Mouse (Mus musculus): ENCODE results near the gene Gse1.

Gene Gse1

DNA sequence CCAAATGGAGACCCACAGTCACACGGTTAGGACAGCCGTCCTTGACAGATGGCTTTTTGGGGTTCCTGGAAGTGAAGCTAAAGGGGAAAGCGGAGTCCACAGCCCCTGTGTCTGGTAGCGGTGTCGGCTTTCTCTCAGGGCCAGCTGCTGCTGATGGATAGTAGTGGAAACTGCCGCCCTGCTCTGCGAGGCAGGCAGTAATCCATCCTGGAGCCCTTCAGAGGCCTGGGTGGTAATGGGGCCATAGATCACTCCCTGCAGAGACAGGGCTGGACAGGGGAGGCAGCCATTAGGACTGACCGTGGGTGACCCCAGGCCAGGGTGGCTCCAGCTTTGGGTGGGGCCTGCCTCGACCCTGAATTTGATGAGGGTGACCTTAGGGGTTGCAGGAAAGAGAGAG lies 146.3 kb downstream of the Gse1 start:
- DNase-seq (ENCODE audit: low read depth, low spot score): no peak

DNA sequence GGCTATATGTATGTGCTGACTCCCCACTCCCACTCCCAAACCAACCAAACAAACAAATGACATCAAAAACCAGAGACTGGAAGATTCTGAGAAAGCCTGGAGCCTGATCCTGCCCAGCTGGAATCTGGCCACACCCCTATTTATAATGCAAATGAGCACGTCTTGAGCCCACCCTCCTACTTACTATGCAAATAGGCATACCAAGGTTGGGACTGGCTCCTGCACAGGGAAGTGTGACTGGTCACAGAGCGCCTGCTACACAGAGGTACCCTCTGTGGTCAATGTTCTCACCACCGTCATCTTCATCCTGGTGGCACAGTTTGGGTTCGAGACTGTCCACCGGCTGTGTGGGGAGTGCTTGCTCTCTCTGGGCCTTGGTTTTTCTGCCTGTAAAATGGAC lies 146.9 kb downstream of the Gse1 start:
- no peak for DNase-seq (ENCODE audit: low read depth, low spot score)

DNA sequence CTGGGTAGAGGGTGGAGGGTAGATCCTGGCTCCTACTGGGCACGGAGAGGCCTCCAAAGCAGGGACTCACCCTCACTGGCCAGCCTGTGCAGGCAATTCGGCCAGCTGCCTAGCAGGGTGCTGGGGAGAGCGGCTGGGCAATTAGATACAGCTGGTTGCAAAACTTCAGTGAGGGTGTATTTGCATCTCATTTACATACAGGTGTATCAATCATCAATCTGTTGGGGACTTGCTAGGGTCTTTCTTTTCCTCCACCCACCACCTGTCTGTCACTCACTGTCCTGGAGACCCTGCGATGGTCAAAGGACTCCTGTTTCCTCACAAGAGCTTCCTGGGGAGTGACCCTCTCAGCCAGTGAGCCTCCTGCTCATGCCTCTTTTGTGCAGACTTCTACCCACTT lies 148.0 kb downstream of the Gse1 start:
- no peak for DNase-seq (ENCODE audit: low read depth, low spot score)

DNA sequence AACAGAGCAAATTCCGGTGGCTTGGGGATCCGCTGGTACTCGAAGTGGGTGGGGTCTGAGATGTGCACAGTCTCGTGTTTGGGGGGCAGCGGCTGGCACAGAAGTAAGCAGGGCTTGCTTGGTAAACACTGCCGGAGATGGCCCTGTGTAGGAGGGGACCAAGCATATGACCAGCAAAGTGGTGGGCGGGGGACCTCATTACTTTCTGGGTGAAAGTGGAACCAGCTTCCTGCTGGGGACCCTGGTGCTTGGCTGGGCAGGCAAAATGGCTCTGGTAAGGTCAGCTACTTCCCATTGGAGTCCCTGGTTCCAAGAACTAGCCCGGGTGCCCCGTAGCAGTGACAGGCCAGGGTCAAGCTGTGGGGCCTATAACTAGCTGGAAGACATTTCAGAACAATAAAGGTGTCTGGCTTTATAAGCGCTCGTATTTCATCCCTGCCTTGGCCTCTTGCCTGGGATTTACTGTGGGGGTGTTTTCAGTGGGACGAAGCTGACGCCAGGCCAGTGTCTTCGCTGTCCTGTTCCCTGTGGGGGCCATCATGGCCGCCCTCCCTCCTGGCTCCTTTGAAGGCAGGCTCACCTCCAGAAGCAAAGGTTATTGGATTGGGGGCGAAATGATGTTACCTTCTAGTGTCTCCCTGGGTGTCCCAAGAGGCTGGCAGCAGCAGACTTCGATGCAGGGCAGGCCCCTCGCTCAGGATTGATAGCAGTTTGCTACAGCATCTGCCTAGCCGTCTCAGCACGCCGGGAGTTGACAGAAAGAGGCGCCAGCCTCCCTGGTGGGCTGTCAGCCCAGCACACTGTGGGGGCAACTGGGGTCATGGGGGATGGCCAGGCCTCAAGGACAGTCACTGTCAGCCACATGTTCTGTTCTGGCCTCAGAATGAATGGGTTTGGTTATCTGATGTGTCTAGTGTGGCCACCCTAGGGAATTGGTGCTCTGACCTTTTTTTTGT lies 148.9 kb downstream of the Gse1 start:
- DNase-seq (ENCODE audit: low read depth, low spot score): no peak

DNA sequence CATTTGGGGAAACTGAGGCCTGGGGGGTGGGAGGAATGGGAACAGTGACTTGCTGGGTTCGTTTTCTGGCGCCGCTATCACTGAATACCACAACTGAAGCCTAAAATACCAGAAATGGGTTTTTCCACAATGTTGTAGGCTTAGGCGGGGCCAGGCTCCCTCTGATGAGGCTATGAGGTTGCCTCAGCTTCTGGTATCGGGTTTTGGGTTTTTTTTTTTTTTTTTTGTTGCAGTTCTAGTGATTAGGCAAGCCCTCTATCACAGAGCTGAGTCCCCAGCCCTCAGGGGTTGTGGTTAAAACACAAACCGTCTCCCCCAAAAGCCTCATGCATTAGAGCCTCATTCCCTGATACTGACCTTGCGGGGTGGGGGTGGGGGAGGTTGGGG lies 149.5 kb downstream of the Gse1 start:
- no peak for DNase-seq (ENCODE audit: low read depth, low spot score)

DNA sequence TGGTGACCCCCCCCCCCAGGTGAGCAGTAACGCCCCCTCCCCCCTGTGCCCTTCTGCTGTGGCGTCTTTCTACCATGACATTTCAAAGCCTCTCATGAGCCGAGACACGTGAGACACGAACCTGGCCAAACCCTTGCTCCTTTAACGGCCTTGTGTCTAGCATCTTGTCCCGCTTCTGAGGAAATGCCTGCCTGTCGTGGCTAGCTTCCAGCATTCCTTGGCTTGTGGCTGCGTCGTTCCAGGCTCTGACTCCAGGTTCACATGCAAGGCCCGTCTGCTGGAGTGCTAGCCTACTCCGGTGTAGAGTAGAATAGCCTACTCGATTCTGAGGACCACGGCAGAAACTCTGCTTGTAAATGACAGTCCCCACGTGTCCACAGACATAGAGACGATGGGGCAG lies 150.1 kb downstream of the Gse1 start:
- no peak for DNase-seq (ENCODE audit: low read depth, low spot score)

DNA sequence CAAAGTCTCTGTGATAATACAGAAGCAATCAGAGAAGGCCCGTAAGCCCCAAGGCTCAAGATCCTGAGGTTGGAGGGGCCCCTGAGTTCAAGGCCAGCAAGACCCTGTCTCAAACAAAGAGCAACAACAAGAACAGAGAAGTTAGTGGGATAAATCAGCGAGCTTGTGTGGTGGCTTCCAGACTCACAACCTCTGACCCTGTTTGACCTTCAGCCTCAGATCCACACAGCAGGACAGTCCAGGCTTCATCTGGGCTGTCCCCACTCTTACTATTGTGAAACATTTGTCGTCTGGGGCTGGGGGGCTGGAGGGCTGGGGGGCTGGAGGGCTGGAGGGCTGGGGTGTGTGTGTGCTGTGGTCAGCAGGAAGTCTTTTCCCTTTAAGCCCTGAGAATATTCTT lies 150.8 kb downstream of the Gse1 start:
- no peak for DNase-seq (ENCODE audit: low read depth, low spot score)

DNA sequence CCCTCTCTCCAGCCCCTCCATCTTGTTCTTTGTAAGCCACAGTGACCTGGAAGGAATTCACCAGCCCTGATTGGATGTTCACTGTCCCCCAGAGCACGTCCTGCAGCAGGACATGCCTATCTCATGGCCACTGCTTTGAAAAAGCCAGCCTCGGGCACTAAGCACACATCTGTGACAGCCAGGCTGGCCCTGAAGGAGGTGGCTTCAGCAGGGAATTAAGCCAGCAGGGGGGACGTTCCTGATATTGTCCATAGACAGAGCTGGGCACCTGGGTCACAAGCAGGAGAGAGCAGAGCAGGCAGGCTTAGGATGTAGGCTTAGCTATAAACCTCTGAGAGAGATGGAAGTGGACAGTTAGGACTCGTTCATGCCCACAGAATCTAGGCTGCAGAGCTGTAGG lies 153.6 kb downstream of the Gse1 start:
- no peak for DNase-seq (ENCODE audit: low read depth, low spot score)

DNA sequence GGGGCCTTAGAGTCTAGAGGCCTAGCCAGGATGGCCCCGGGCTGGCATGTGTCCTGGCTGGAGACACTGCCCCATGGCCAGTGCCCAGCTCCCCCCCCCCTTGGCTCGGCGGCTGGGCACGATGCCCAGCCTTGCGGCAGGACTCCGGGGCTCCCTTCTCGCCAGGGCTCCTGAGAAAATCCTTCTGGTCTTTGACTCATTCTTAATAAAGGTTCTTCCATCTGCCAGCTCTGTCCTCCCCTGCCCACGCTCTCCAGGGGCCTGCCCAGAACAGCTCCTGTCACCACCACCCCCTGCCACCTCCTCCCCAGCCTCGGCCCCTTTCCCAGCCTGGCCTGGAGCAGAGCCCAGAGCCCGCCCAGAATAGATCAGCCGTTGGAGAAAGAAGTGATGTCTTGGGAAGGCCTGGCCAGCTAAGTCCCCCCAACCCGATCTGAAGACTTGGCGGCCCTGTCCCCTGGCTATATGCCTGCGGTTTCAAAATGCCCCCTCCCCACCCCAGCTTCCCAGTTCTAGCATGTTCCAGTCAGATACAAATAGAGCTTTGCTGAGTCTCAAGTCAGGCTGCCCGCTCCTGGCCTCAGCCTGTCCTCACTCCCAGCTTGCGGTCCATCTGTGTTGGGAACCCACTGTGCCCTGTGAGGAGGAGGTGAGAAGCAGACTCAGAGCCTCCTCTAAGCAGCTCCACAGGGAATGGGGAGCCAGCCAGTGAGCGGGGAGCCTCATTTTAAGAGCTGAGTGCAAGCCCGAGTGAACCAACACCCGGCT lies 154.4 kb downstream of the Gse1 start:
- peak; percentile 77 for DNase-seq (ENCODE audit: low read depth, low spot score)

DNA sequence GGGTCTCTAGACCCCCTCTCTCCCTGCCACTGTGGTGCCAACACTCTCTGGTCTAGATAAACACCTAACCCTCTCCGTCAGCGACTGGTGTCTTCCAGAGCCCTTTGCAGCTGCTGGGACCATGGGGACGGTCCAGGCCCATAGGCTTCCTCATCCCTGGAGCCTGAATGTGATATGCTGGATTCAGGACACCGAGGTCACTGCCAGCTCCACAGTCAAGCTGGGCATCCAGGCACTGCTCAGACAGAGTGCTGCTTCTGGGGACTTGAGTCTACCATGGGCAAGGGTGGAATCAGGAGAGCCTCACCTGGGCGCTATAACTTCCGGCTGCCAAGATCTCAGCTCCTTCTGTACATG lies 154.9 kb downstream of the Gse1 start:
- no peak for DNase-seq (ENCODE audit: low read depth, low spot score)

DNA sequence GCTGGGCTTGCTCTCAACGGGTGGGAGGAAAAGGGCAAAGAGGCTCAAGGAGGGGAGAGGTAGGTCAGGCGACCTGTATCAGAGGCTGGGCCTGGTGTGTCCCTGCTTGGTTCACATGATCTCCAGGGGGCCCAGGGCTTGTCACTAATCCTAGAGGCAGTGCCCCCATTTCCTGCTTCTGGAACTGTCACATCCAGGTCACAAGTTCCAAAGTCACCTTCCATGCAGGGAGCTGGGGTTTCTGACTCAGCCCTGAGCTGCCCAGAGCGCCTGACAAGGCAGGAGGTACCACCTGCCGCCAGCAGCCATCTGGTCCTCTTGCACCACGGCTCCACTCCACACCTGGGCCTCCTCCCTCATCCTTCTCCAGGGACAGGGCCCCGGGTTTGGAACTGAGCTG lies 155.5 kb downstream of the Gse1 start:
- no peak for DNase-seq (ENCODE audit: low read depth, low spot score)

DNA sequence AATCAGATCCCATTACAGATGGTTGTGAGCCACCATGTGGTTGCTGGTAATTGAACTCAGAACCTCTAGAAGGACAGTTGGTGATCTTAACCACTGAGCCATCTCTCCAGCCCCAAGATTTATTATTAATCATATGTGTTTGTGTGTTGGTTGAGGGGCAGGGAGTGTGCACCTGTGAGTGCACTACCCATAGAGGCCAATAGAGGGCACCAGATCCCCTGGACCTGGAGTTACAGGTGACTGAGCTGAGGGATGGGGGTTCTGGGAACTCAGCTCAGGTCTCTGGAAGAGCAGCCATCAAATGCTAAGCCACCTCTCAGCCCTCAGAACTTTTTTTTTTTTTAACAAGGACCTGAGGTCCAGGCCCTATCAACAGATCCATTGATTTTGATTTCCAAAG lies 156.5 kb downstream of the Gse1 start:
- no peak for DNase-seq (ENCODE audit: low read depth, low spot score)

DNA sequence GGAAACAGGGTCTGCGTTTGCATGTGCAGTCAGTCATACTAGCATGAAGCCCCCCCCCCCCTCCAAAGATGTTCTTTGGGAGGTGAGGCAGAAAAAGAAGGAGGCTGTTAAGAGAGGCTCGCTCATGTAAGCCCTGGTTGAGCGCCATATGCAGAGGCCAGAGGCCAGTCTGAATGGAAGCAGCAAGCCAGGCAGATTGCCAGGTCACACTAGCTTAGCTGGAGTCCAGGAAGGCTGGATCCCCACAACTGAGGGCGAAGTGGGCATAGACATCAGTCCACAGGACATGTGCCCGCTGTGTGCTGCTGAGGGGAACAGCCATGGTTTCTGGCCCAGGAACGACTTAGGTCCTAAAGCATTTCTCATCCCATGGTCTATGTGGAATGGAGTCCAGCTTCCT lies 160.0 kb downstream of the Gse1 start:
- no peak for DNase-seq (ENCODE audit: low read depth, low spot score)

DNA sequence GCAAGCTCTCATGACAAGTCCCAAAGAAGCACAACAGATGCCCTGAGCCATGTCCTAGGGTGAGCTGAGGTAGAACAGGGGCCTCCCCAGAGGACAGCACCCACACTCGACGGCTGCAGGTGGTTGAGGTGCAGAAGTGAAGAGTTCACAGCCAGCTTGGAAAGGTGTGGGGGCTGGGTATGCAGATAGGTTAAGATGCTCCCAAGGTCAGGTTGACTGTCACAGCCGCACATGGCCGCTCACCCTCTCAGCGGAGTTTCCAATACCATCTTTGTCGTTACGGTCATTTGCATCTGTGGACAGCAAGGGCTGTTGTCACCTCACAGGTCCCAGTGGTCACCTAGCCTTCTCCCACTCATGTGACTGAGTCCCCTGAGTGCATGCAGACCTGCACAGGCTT lies 162.3 kb downstream of the Gse1 start:
- DNase-seq (ENCODE audit: low read depth, low spot score): no peak

DNA sequence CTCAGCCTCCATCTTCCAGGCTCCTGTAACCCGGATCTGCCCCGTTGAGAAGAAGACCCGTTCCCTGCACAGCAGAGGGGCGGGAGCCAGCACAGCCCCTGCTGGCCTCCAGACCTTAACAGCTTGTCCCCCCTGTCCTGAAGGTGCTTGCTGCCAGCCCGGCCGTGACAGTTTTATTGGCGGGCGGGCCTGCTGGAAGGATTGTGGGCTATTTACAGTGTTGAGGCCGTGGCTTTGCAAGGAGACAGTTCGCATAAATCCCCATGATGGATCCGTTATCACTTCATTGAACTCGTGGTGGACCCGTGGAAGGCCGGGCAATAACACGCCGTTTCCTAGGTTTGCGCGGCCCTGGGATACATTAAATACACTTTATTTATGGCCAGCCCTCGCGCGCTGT lies 163.6 kb downstream of the Gse1 start:
- no peak for DNase-seq (ENCODE audit: low read depth, low spot score)

DNA sequence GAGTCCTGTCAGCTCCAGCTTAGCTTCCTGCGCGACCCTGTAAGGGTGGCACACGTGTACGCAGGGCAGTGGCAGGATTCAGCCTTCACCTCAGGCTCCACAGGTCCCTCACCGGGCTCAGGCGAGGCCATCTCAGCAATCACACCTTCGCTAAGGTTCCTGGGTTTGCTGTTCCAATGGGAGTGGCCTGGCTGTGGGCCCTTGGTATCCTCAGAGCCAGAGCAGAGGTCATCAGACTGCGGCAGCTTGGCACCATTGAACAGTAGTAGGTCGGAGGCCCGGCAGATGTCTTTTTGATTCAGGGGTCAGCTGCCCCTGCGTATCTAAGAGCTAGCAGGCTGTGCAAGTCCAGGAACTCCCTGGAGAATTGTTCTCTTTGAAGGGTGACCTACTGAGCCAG lies 164.8 kb downstream of the Gse1 start:
- DNase-seq (ENCODE audit: low read depth, low spot score): no peak

DNA sequence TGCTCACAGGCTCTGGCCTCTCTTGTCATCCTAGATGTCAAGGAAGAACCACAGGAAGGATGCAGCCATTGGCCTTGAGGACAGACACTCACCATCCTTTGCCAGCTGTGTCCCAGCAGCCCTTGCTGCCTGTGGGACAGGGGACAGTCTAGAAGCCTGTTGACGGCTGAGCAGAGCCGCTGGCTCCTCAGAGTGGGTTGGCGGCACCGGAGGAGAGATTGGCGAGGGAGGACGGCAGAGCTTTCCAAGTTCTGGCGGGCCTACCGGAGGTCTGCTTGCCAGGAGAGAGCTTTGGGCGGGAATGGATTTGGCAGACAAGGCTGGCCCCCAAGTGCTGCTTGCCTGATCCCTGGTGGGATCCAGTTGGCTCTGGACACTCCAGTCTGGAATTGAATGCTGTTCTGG lies 165.6 kb downstream of the Gse1 start:
- DNase-seq (ENCODE audit: low read depth, low spot score): no peak

DNA sequence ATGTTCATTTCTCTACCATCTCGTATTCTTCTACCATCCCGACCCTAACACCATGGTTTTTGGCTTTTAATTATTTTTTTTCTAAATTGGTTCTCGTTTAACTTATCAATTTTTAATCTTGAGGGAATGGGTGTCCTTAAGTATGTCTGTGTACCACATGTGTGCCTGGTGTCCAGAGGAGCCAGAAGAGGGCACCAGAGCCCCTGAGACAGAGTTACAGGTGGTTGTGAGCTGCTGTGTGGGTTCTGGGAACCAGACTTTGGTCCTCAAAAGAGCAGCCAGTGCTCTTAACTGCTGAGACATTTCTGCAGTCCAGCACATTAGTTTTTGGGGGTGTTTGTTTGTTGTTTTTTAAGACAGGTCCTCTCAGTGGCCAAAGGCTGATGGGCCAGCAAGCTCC lies 167.6 kb downstream of the Gse1 start:
- no peak for DNase-seq (ENCODE audit: low read depth, low spot score)

DNA sequence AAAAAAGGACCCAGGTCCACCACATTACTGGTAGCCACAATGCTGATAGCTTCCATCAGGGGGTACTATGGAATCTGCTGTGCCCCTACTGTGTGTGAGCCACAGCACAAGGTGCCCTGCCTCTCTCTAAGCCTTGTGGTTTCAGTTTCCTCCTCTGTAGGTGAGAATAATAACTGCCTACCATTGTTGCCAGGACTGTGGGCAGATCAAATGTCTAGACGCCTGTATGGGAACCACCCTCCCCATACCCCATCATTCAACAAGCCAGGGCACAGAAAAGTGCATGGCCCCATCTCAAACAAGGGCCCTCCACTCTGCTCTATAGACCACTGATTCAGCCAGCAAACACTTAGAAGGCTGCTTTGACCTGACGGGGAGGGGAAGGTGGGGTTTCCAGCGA lies 168.5 kb downstream of the Gse1 start:
- DNase-seq (ENCODE audit: low read depth, low spot score): no peak

DNA sequence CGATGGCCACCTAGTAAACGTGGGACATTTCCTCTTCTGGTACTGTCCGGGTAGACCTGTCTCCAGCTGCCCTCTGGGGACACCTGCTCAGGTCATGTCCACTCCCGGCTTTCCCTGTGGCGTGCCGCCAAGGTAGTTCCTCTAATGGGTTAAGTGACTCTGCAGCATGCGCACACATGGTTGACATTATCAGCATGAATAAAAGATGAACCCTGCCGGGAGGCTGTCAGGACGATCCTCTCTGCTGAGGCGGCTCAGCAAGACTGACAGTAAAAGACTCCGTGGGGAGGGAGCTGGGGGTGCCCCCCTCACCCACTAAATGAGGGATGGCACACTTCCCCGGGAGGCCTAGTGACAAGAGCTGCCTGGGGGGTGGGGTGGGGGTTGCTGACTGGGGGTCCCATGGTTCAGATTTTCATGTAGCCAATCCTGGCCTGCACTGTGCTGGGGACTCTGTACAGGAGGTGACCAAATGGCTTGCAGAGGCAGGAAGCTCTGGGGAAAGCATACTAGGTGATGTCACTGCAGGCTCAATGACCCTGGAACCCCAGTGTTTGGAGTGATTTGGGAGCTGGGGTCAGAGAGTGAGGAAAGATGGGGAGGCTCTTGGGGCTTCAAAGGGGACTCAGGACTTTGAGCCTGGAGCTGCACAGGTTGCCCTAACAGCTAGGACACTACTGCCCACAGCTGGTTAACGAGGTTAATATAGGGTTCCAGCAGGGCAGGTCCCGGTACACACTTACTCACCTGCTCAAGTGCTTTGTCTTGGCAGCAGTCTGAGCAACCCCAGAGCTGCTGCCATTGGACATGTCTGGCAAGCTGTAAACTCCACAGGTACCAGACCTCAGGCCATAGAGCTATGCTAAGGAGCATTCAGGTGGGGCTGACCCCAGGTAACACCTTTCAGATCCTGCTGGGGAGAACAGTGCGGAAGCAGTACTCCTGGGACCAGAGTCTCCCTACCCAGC lies 169.5 kb downstream of the Gse1 start:
- DNase-seq (ENCODE audit: low read depth, low spot score): no peak

DNA sequence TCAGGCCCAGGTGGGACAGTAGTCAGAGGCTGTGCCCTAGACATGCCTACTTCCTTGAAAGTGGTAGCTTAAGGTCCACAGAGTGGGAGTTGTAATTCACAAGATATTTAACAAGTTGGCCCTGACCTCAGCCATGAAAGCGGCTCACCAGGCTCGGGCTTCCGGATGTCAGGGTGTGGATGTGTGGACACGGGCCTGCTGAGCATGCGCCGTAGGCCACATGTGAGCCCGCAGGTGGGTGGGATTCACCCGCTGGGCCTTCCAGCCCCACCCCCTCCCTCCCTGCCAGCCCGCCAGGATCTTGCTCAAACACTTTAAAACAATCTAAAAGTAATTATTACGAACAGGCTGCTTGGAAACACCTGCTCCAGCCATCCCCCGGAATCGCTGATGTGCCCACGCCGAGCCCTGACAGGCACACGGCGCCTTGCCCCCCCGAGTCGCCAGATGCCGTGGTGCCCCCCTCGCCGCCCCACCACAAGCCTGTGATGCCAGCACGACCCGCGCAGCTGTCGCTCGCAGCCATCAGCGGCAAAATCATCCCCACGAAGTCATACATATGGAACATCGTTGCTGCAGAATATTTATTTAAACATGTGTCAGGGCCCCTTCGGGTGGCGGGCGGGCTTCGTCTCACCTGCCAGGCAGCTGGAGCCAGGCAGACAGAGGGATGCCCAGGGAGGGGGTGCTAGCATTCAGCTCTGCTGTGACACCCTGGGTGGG lies 171.1 kb downstream of the Gse1 start:
- no peak for DNase-seq (ENCODE audit: low read depth, low spot score)

Data from brain, embryonic 18.5 days (tissue).